Mouse (Mus musculus): Measurements from ENCODE around the gene Fgd6.

- no peak for TF ChIP-seq MAZ (IDR thresholded peaks at IDR 0.05; ENCODE audit: low read depth, low read length)
- TF ChIP-seq GATA1 (IDR thresholded peaks at IDR 0.05; ENCODE audit: low read depth, low read length) = no peak
- TF ChIP-seq ZNF384 (IDR thresholded peaks at IDR 0.05; ENCODE audit: low read depth, low read length) = no peak
- no peak for TF ChIP-seq CTCF (IDR thresholded peaks at IDR 0.05 in 2 of 3, conservative IDR thresholded peaks at IDR 0.05 in 1 of 3; ENCODE audit: control insufficient read depth in 1 of 3, insufficient read depth in 1 of 3, low read depth in 2 of 3, low read length in 3 of 3, poor library complexity in 1 of 3, severe bottlenecking in 1 of 3)
- no peak for TF ChIP-seq E2F4 (IDR thresholded peaks at IDR 0.05; ENCODE audit: borderline replicate concordance, low read depth, low read length)
- TF ChIP-seq NRF1 (IDR thresholded peaks at IDR 0.05; ENCODE audit: insufficient read depth, low read depth, low read length, poor library complexity, severe bottlenecking) = no peak
- TF ChIP-seq ELF1 (IDR thresholded peaks at IDR 0.05; ENCODE audit: low read depth, low read length) = no peak
- no peak for TF ChIP-seq USF2 (IDR thresholded peaks at IDR 0.05; ENCODE audit: borderline replicate concordance in 1 of 2, insufficient read depth in 1 of 2, low read depth in 1 of 2, low read length in 2 of 2)
- no peak for TF ChIP-seq TBP (IDR thresholded peaks at IDR 0.05; ENCODE audit: low read depth, low read length)
These were observed 21.6 kb upstream of the Fgd6 start for GRCm38 (mm10) chr10:94014200-94014599.

All from MEL (cell line).